Mouse (Mus musculus): ENCODE results near the gene Gm20425. TPM values are rescaled to one million over a fixed set of nuclear protein-coding genes. Genes with fewer than 3 reads are reported as not detected.

Gm20425 gene
- total and polyA plus RNA-seq, 3 experiments = not detected

- TF ChIP-seq SMC3 (IDR thresholded peaks at IDR 0.05; ENCODE audit: low read depth, low read length) = no peak
- TF ChIP-seq ZNF384 (IDR thresholded peaks at IDR 0.05; ENCODE audit: low read depth, low read length) = no peak
- no peak for TF ChIP-seq BHLHE40 (IDR thresholded peaks at IDR 0.05; ENCODE audit: low read depth, low read length)
- TF ChIP-seq E2F4 (IDR thresholded peaks at IDR 0.05; ENCODE audit: insufficient replicate concordance, low read depth, low read length) = peak; percentile 79; the same call in 1 of the 2 replicates
- no peak for TF ChIP-seq ETS1 (conservative IDR thresholded peaks at IDR 0.05; ENCODE audit: low read depth, low read length)
- TF ChIP-seq NRF1 (IDR thresholded peaks at IDR 0.05; ENCODE audit: low read depth, low read length) = no peak
- TF ChIP-seq POLR2AphosphoS2 (IDR thresholded peaks at IDR 0.05; ENCODE audit: low read depth, low read length) = no peak
- TF ChIP-seq CTCF (conservative IDR thresholded peaks at IDR 0.05 in 1 of 2, IDR thresholded peaks at IDR 0.05 in 1 of 2; ENCODE audit: low read depth in 2 of 2, low read length in 2 of 2) = no peak
- peak; percentile 95 for TF ChIP-seq TBP (conservative IDR thresholded peaks at IDR 0.05; ENCODE audit: low read depth, low read length)
These were observed 28.4 kb downstream of the Gm20425 start, which contains the start of gene Srprb (continued) for GRCm38 (mm10) chr9:103201561-103202260.

DNA sequence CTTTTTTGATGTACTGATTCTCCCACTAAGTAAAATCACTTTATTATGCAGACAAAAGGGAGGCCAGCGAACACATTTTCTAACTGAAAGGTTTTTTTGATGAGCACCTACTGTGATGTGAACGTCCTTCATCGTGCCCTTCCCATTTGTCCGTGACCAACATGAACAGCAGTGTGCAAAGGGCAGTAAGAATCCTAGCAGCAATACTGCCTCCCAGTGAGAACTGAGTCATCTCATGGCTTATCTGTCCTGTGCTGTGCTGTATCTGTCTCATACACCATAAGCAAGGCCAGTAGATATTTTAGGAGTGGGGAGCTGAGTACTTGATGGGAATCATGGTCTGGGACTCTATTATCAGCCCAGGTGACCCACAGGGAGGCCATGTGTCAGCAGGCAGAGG is 41.7 kb downstream of the Gm20425 start:
- dilution Hi-C loops (cut with MboI; ENCODE audit: extremely low pct_ligation_motif_present, extremely low pct_unique_long_range_greater_than_20kb, low sequenced_read_pairs) = no loop called here
- no peak overlapping the region for H3K4me3 ChIP-seq (replicated peaks in 1 of 3; ENCODE audit: low read depth in 2 of 3, low read length in 2 of 3, poor library complexity in 1 of 3)
- TF ChIP-seq MAFK (IDR thresholded peaks at IDR 0.05; ENCODE audit: insufficient replicate concordance, low read length) (no peak), NRF1 (IDR thresholded peaks at IDR 0.05; ENCODE audit: low read depth, low read length) (no peak), USF2 (conservative IDR thresholded peaks at IDR 0.05; ENCODE audit: low read depth, low read length) (no peak), NELFE (IDR thresholded peaks at IDR 0.05; ENCODE audit: low read depth, low read length) (no peak), ZNF384 (IDR thresholded peaks at IDR 0.05; ENCODE audit: low read depth, low read length) (no peak), ELF1 (IDR thresholded peaks at IDR 0.05; ENCODE audit: low read depth, low read length) (no peak), ETS1 (conservative IDR thresholded peaks at IDR 0.05; ENCODE audit: low read depth, low read length) (no peak), CHD2 (IDR thresholded peaks at IDR 0.05; ENCODE audit: low read length) (no peak), TCF12 (IDR thresholded peaks at IDR 0.05; ENCODE audit: low read depth, low read length) (no peak), MAX (IDR thresholded peaks at IDR 0.05; ENCODE audit: low read length) (no peak), POLR2AphosphoS2 (IDR thresholded peaks at IDR 0.05; ENCODE audit: low read depth, low read length) (no peak), CHD1 (IDR thresholded peaks at IDR 0.05; ENCODE audit: low read depth, low read length) (no peak), PAX5 (IDR thresholded peaks at IDR 0.05; ENCODE audit: low read length) (no peak), RAD21 (IDR thresholded peaks at IDR 0.05; ENCODE audit: low read depth, low read length) (no peak)
- no peak overlapping the region for H3K27ac ChIP-seq (ENCODE audit: insufficient read depth, low read depth)
- no peaks in the 10 kb centered on the region for H3K27me3 ChIP-seq (replicated peaks)
- in situ Hi-C loops (cut with MboI; ENCODE audit: low pct_ligation_motif_present, low pct_unique_long_range_greater_than_20kb, low sequenced_read_pairs) = no loop called here
- H3K9ac ChIP-seq (ENCODE audit: insufficient read depth, low read depth) = no peak overlapping the region
- peaks cover 37 to 59% of the 10 kb centered on the region in 2 experiments for H3K36me3 ChIP-seq (replicated peaks in 1 of 2; ENCODE audit: control insufficient read depth in 1 of 2, insufficient read depth in 1 of 2, low read length in 1 of 2)
- no peak overlapping the region for H3K4me2 ChIP-seq (ENCODE audit: insufficient read depth, low read depth, poor library complexity, severe bottlenecking)
- no peaks in the 10 kb centered on the region for H3K9me3 ChIP-seq (replicated peaks; ENCODE audit: low read length)
- no peak for DNase-seq (ENCODE audit: extremely low read depth)
- no peaks in the 10 kb centered on the region; the same call in 1 of the 2 replicates for H3K79me2 ChIP-seq (replicated peaks; ENCODE audit: control insufficient read depth, extremely low read depth, insufficient read depth, poor library complexity, severe bottlenecking)
- no peaks in the 10 kb centered on the region for H3K4me1 ChIP-seq (ENCODE audit: control insufficient read depth in 1 of 2, insufficient read depth in 2 of 2)
